8 mouse cellular contexts compared by ENCODE assay signal in genomic region chr5:143548922-143549321, GRCm38 (mm10). TPM values are rescaled to one million over a fixed set of nuclear protein-coding genes. Genes with fewer than 3 reads are reported as not detected.
DNase-seq lines count a peak whose midpoint lies in the region; ATAC-seq and TF ChIP-seq lines count a peak whose summit lies in the region.
"Not testable (repeated sequence)": the region's sequence is repeated elsewhere in the genome, so short reads cannot be mapped to it uniquely, and the experiment has no call there.

No protein-coding gene starts in this region.

- WGBS in forebrain, embryonic 11.5 days, result 1% methylated on average over 16 of the region's 28 CpGs
- 0% methylated on average over 13 of the region's 28 CpGs for WGBS in hindbrain, embryonic 11.5 days
- under 1% methylated on average over 14 of the region's 28 CpGs for WGBS in liver, postnatal 0 days (ENCODE audit: insufficient replicate concordance)
- WGBS in stomach, embryonic 15.5 days, result under 1% methylated on average over 28 of the region's 28 CpGs

- not testable (repeated sequence) for TF ChIP-seq POLR2A in myocyte (IDR thresholded peaks at IDR 0.05; ENCODE audit: insufficient read length, low read depth)

- H3K4me1 ChIP-seq in forebrain, embryonic 11.5 days (replicated peaks; ENCODE audit: control insufficient read depth, insufficient read depth, low read length); hindbrain, embryonic 11.5 days (replicated peaks; ENCODE audit: control insufficient read depth, insufficient read depth, low read length): not testable (repeated sequence)
- H3K4me1 ChIP-seq in liver, postnatal 0 days (ENCODE audit: insufficient read depth), result peaks cover 14% of the 10 kb centered on the region
- peaks cover 13% of the 10 kb centered on the region; the same call in 1 of the 2 replicates for H3K4me1 ChIP-seq in stomach, embryonic 15.5 days

- H3K4me3 ChIP-seq in C2C12 (ENCODE audit: insufficient read depth, poor library complexity, severe bottlenecking) (peak overlapping the region; percentile 49), myocyte (peak overlapping the region; percentile 30)
- peak overlapping the region; percentile 61 for H3K4me3 ChIP-seq in forebrain, embryonic 11.5 days (ENCODE audit: low read depth, low read length)
- peak overlapping the region; percentile 76 for H3K4me3 ChIP-seq in hindbrain, embryonic 11.5 days (ENCODE audit: low read depth, low read length)
- peak overlapping the region; percentile 58 for H3K4me3 ChIP-seq in liver, postnatal 0 days (ENCODE audit: low read depth, low read length)
- H3K4me3 ChIP-seq in stomach, embryonic 15.5 days (replicated peaks), result peak overlapping the region; percentile 63

- peak; percentile 60 for ATAC-seq in forebrain, embryonic 11.5 days (replicated peaks; ENCODE audit: low FRiP score)
- ATAC-seq in hindbrain, embryonic 11.5 days (ENCODE audit: low FRiP score), result peak; percentile 65
- ATAC-seq in liver, postnatal 0 days, result peak; percentile 24
- peak; percentile 29; the same call in 1 of the 2 replicates for ATAC-seq in stomach, embryonic 15.5 days (ENCODE audit: insufficient read depth, low FRiP score, low read depth)

- not testable (repeated sequence) for H3K27me3 ChIP-seq in C2C12 (ENCODE audit: control insufficient read depth, insufficient read depth, insufficient read length); forebrain, embryonic 11.5 days (ENCODE audit: control insufficient read depth, insufficient read depth, low read length); hindbrain, embryonic 11.5 days (ENCODE audit: control insufficient read depth, insufficient read depth, low read length); liver, postnatal 0 days (ENCODE audit: insufficient read depth, low read length); myocyte (ENCODE audit: control insufficient read depth, insufficient read depth, insufficient read length); stomach, embryonic 15.5 days (replicated peaks)

- not testable (repeated sequence) for TF ChIP-seq CTCF in C2C12 (IDR thresholded peaks at IDR 0.05; ENCODE audit: control insufficient read depth, insufficient read depth, insufficient read length); liver, postnatal 0 days (IDR thresholded peaks at IDR 0.05; ENCODE audit: low read depth)

- H3ac ChIP-seq in C2C12 (ENCODE audit: control insufficient read depth, insufficient read length, low read depth), result peak overlapping the region; percentile 45
- H3ac ChIP-seq in myocyte (ENCODE audit: control insufficient read depth, insufficient read length), result peak overlapping the region; percentile 48

- H3K79me2 ChIP-seq in C2C12 (ENCODE audit: control insufficient read depth, insufficient read depth) (peaks cover 33% of the 10 kb centered on the region), myocyte (ENCODE audit: control insufficient read depth, insufficient read depth) (peaks cover 22% of the 10 kb centered on the region)

- H3K9me3 ChIP-seq in forebrain, embryonic 11.5 days (ENCODE audit: control insufficient read depth, low read length); hindbrain, embryonic 11.5 days (ENCODE audit: control insufficient read depth, low read length); liver, postnatal 0 days (ENCODE audit: low read length); stomach, embryonic 15.5 days: not testable (repeated sequence)

- TF ChIP-seq EP300 in liver, postnatal 0 days (IDR thresholded peaks at IDR 0.05; ENCODE audit: low read depth), result not testable (repeated sequence)

- DNase-seq in cerebellum, adult 11 months, result peak; percentile 32
- not testable (repeated sequence) for DNase-seq in forebrain, embryonic 11.5 days (ENCODE audit: low spot score); hindbrain, embryonic 11.5 days (ENCODE audit: low spot score); liver, postnatal 0 days
- peak; percentile 28 for DNase-seq in layer of hippocampus, adult 11-12 months (ENCODE audit: low spot score)

- peaks cover 13% of the 10 kb centered on the region for H3K79me3 ChIP-seq in C2C12 (ENCODE audit: low read depth)

- H3K4me2 ChIP-seq in forebrain, embryonic 11.5 days (ENCODE audit: low read depth, low read length, severe bottlenecking), result peak overlapping the region; percentile 89
- peak overlapping the region; percentile 69 for H3K4me2 ChIP-seq in hindbrain, embryonic 11.5 days (replicated peaks; ENCODE audit: low read depth, low read length)
- peak overlapping the region; percentile 75 for H3K4me2 ChIP-seq in liver, postnatal 0 days (ENCODE audit: low read depth, low read length)
- H3K4me2 ChIP-seq in myocyte (ENCODE audit: low read depth), result peak overlapping the region; percentile 95
- peak overlapping the region; percentile 79 for H3K4me2 ChIP-seq in stomach, embryonic 15.5 days

- peak overlapping the region; percentile 74 for H3K9ac ChIP-seq in forebrain, embryonic 11.5 days (ENCODE audit: low read length)
- H3K9ac ChIP-seq in hindbrain, embryonic 11.5 days (ENCODE audit: low read depth, low read length), result peak overlapping the region; percentile 84
- peak overlapping the region; percentile 81 for H3K9ac ChIP-seq in liver, postnatal 0 days (replicated peaks)
- H3K9ac ChIP-seq in stomach, embryonic 15.5 days, result peak overlapping the region; percentile 53; the same call in 1 of the 2 replicates

- not testable (repeated sequence) for H3K36me3 ChIP-seq in C2C12 (ENCODE audit: control insufficient read depth, insufficient read depth); forebrain, embryonic 11.5 days (ENCODE audit: control insufficient read depth, insufficient read depth, low read length); hindbrain, embryonic 11.5 days (ENCODE audit: control insufficient read depth, insufficient read depth, low read length); liver, postnatal 0 days (replicated peaks; ENCODE audit: insufficient read depth, low read length); myocyte (ENCODE audit: control insufficient read depth, insufficient read depth); stomach, embryonic 15.5 days

- H3K27ac ChIP-seq in forebrain, embryonic 11.5 days (ENCODE audit: low read depth, low read length), result not testable (repeated sequence)
- H3K27ac ChIP-seq in hindbrain, embryonic 11.5 days (ENCODE audit: low read depth, low read length), result peak overlapping the region; percentile 68; the same call in 1 of the 2 replicates
- peak overlapping the region; percentile 79 for H3K27ac ChIP-seq in liver, postnatal 0 days (ENCODE audit: low read depth)
- peak overlapping the region; percentile 73 for H3K27ac ChIP-seq in stomach, embryonic 15.5 days

RNA-seq across cellular contexts. Expression of gene Rac1, which starts 21.1 kb away (rescaled TPM):
- polyA plus RNA-seq in C2C12 (2012; fragmentation: generic; extraction: Trizol) (256 TPM), myocyte (2012; fragmentation: generic; extraction: Trizol) (245 TPM)
- 464 and 491 TPM in 2 replicates for polyA plus RNA-seq in forebrain, embryonic 11.5 days (2014; fragmentation: Nextera tagmentation; extraction: Ambion mirVana)
- polyA plus RNA-seq in hindbrain, embryonic 11.5 days (2014; fragmentation: Nextera tagmentation; extraction: Ambion mirVana), result 471 and 512 TPM in 2 replicates
- 162 and 173 TPM in 2 replicates for polyA plus RNA-seq in liver, postnatal 0 days (2015; fragmentation: Nextera tagmentation; extraction: Ambion mirVana)
- polyA plus RNA-seq in stomach, embryonic 15.5 days (2015; fragmentation: Nextera tagmentation; extraction: Ambion mirVana), result 425 and 464 TPM in 2 replicates
